Mouse (Mus musculus): ENCODE measurements around the gene Abcd3.

Abcd3 gene

GRCm38 (mm10) chr3:121814877-121815548, at the start of gene Abcd3:
Gene Abcd3, minus strand, starts transcription at chr3:121815302.
- peak; percentile 88 for DNase-seq

GRCm38 (mm10) chr3:121859142-121859541, 44.0 kb upstream of the Abcd3 start:
- no peak for DNase-seq

GRCm38 (mm10) chr3:121856131-121856530, 41.0 kb upstream of the Abcd3 start:
- DNase-seq = no peak

- no peak for DNase-seq
Measured at GRCm38 (mm10) chr3:121853781-121854520, 38.8 kb upstream of the Abcd3 start.

- no peak for DNase-seq
Measured at GRCm38 (mm10) chr3:121852074-121852826, 37.1 kb upstream of the Abcd3 start.

- no peak for DNase-seq
Measured at GRCm38 (mm10) chr3:121851006-121851405, 35.9 kb upstream of the Abcd3 start.

GRCm38 (mm10) chr3:121850381-121850780, 35.3 kb upstream of the Abcd3 start:
- no peak for DNase-seq

GRCm38 (mm10) chr3:121847296-121847695, 32.2 kb upstream of the Abcd3 start:
- DNase-seq = no peak

GRCm38 (mm10) chr3:121844658-121845057, 29.6 kb upstream of the Abcd3 start:
- DNase-seq = no peak

GRCm38 (mm10) chr3:121844013-121844412, 28.9 kb upstream of the Abcd3 start:
- DNase-seq = no peak

- no peak for DNase-seq
Measured at GRCm38 (mm10) chr3:121843254-121843653, 28.2 kb upstream of the Abcd3 start.

- DNase-seq = no peak
Measured at GRCm38 (mm10) chr3:121842306-121842860, 27.3 kb upstream of the Abcd3 start.

- no peak for DNase-seq
Measured at GRCm38 (mm10) chr3:121841412-121842014, 26.4 kb upstream of the Abcd3 start.

- no peak for DNase-seq
Measured at GRCm38 (mm10) chr3:121840351-121840750, 25.2 kb upstream of the Abcd3 start.

- no peak for DNase-seq
Measured at GRCm38 (mm10) chr3:121834732-121835131, 19.6 kb upstream of the Abcd3 start.

GRCm38 (mm10) chr3:121834250-121834649, 19.1 kb upstream of the Abcd3 start:
- DNase-seq = no peak

- DNase-seq = no peak
Measured at GRCm38 (mm10) chr3:121825092-121825491, 10.0 kb upstream of the Abcd3 start.

GRCm38 (mm10) chr3:121824319-121824718, 9.2 kb upstream of the Abcd3 start:
- DNase-seq = no peak

- DNase-seq = no peak
Measured at GRCm38 (mm10) chr3:121822643-121823042, 7.5 kb upstream of the Abcd3 start.

GRCm38 (mm10) chr3:121821559-121822143, 6.5 kb upstream of the Abcd3 start:
- DNase-seq = no peak

- DNase-seq = no peak
Measured at GRCm38 (mm10) chr3:121819693-121820200, 4.6 kb upstream of the Abcd3 start.

GRCm38 (mm10) chr3:121818736-121819396, 3.8 kb upstream of the Abcd3 start:
- no peak for DNase-seq

Data from cerebellum, adult 9-11 months (tissue).